Mouse (Mus musculus): Measurements from ENCODE around the gene Clcc1.

DNA sequence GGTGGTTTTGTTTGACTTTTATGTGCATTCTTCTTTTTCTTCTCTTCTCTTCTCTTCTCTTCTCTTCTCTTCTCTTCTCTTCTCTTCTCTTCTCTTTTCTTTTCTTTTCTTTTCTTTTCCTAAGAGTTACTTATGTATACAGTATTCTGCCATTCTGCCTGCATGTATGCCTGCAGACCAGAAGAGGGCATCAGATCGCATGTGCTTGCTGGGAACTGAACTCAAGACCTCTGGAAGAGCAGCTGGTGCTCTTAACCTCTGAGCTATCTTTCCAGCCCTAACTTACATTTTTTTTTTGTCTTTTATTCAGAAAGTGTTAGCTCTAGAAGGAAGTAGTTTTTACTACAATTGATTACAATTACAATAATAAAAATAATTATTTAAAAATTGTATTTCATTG lies 7.2 kb downstream of the Clcc1 start:
- TF ChIP-seq CTCF (IDR thresholded peaks at IDR 0.05; ENCODE audit: low read depth, low read length): no peak
- no peak for TF ChIP-seq POLR2A (IDR thresholded peaks at IDR 0.05; ENCODE audit: borderline replicate concordance, low read depth, low read length)
